Mouse (Mus musculus) embryonic facial prominence, embryonic 15.5 days (tissue): ENCODE data around the gene Medag. TPM values are rescaled to one million over a fixed set of nuclear protein-coding genes. Genes with fewer than 3 reads are reported as not detected.

Experiments used
- ATAC-seq: fragments of 200-750 bp; cut with Nextera tagmentation; 2 replicates; pipeline ENCODE4 v1.8.0; 2017; ENCODE audit warnings: low read depth, moderate TSS enrichment; ENCODE audit not compliant: insufficient number of reproducible peaks, low FRiP score, low TSS enrichment
- H3K27ac ChIP-seq: fragments of 300-500 bp; sonication (generic); replicated peaks from 2 replicates; pipeline ENCODE4 v1.5.1; 2015; ENCODE audit warnings: mild to moderate bottlenecking, inconsistent platforms
- H3K27me3 ChIP-seq: fragments of 300-500 bp; sonication (generic); 2 replicates; pipeline ENCODE4 v1.6.1; 2015; ENCODE audit warnings: inconsistent platforms
- H3K36me3 ChIP-seq: fragments of 300-500 bp; sonication (generic); 2 replicates; pipeline ENCODE4 v1.6.1; 2015; ENCODE audit warnings: mild to moderate bottlenecking, inconsistent platforms
- H3K4me1 ChIP-seq: fragments of 300-500 bp; sonication (generic); 2 replicates; pipeline ENCODE4 v1.6.1; 2015; ENCODE audit warnings: inconsistent platforms
- H3K4me2 ChIP-seq: fragments of 300-500 bp; sonication (generic); replicated peaks from 2 replicates; pipeline ENCODE4 v1.6.1; 2015; ENCODE audit warnings: mild to moderate bottlenecking, inconsistent platforms
- H3K4me3 ChIP-seq: fragments of 300-500 bp; sonication (generic); replicated peaks from 2 replicates; pipeline ENCODE4 v1.5.1; 2015; ENCODE audit warnings: mild to moderate bottlenecking, inconsistent platforms
- H3K9ac ChIP-seq: fragments of 300-500 bp; sonication (generic); 2 replicates; pipeline ENCODE4 v1.6.1; 2015; ENCODE audit warnings: inconsistent platforms
- H3K9me3 ChIP-seq: fragments of 300-500 bp; sonication (generic); replicated peaks from 2 replicates; pipeline ENCODE4 v1.6.1; 2016; ENCODE audit warnings: inconsistent platforms
- WGBS: fragments of 180-500 bp; shearing (Covaris S2); methylation state at CpG from one replicate; pipeline ENCODE4 v1.1.7; 2015; 5-methylcytosine and 5-hydroxymethylcytosine counted together
- polyA plus RNA-seq: library from polyadenylated mRNA; unstranded; fragments of >200 nt; fragmentation: Nextera tagmentation; extraction: Ambion mirVana; gene quantifications from 2 replicates; pipeline ENCODE4 v1.2.1, GENCODE M21; 2015

Gene Medag
- polyA plus RNA-seq, 1 experiment from 2014 or later = 2.2 TPM

GRCm38 (mm10) chr5:149434141-149434690 is 22.7 kb downstream of the Medag start:
- H3K36me3 ChIP-seq = no peaks in the 10 kb centered on the region

GRCm38 (mm10) chr5:149436541-149436940 is 25.0 kb downstream of the Medag start:
- ATAC-seq = no peak
- Histone ChIP-seq H3K27ac (no peak overlapping the region), H3K9me3 (no peaks in the 10 kb centered on the region), H3K4me1 (peaks cover 20% of the 10 kb centered on the region), H3K4me2 (no peak overlapping the region), H3K9ac (no peak overlapping the region), H3K4me3 (no peak overlapping the region), H3K36me3 (no peaks in the 10 kb centered on the region), H3K27me3 (0 out of 2 replicates have a peak, but pooled peaks cover 3% of the 10 kb centered on the region)
- WGBS = 63% methylated on average over 3 of the region's 3 CpGs

More at GRCm38 (mm10) chr5:149434141-149434690, 22.7 kb downstream of the Medag start:
- Histone ChIP-seq H3K9me3 (no peaks in the 10 kb centered on the region), H3K9ac (no peak overlapping the region), H3K27me3 (no peaks in the 10 kb centered on the region), H3K27ac (no peak overlapping the region), H3K4me1 (peaks cover 8% of the 10 kb centered on the region), H3K4me2 (no peak overlapping the region), H3K4me3 (no peak overlapping the region)
- 20% methylated on average over 9 of the region's 9 CpGs for WGBS
- ATAC-seq = peak; percentile 48; the same call in 1 of the 2 replicates

- Histone ChIP-seq H3K36me3 (no peaks in the 10 kb centered on the region), H3K27ac (no peak overlapping the region), H3K4me1 (peaks cover 20% of the 10 kb centered on the region), H3K4me2 (no peak overlapping the region), H3K9ac (no peak overlapping the region), H3K9me3 (no peaks in the 10 kb centered on the region), H3K27me3 (0 out of 2 replicates have a peak, but pooled peaks cover 3% of the 10 kb centered on the region), H3K4me3 (no peak overlapping the region)
- WGBS = 44% methylated on average over 6 of the region's 6 CpGs
- ATAC-seq = no peak
Observed at GRCm38 (mm10) chr5:149437150-149437549, 25.6 kb downstream of the Medag start.

- peak within 1 kb of the TSS; percentile 43 for H3K4me3 ChIP-seq
- 0 out of 2 replicates have a peak, but pooled peaks cover 3% of the 10 kb centered on the region for H3K27me3 ChIP-seq
- peak; percentile 80 for ATAC-seq
- under 1% methylated on average over 25 of the region's 25 CpGs for WGBS
- H3K9me3 ChIP-seq = no peaks in the 10 kb centered on the region
- peak within 1 kb of the TSS; percentile 84 for H3K4me2 ChIP-seq
- H3K27ac ChIP-seq = peak within 1 kb of the TSS; percentile 79
- no peaks in the 10 kb centered on the region for H3K36me3 ChIP-seq
- H3K4me1 ChIP-seq = peaks cover 17% of the 10 kb centered on the region
- peak within 1 kb of the TSS; percentile 33; the same call in 1 of the 2 replicates for H3K9ac ChIP-seq
Observed at GRCm38 (mm10) chr5:149439531-149440179, 28.1 kb downstream of the Medag start, which contains the start of gene Tex26. Gene Tex26 (plus strand): TSS chr5:149439660.

- Histone ChIP-seq H3K9me3 (no peaks in the 10 kb centered on the region), H3K4me2 (peak overlapping the region; percentile 84), H3K4me1 (peaks cover 17% of the 10 kb centered on the region), H3K27ac (peak overlapping the region; percentile 79), H3K36me3 (no peaks in the 10 kb centered on the region), H3K4me3 (peak overlapping the region; percentile 43), H3K27me3 (0 out of 2 replicates have a peak, but pooled peaks cover 3% of the 10 kb centered on the region), H3K9ac (peak overlapping the region; percentile 33; the same call in 1 of the 2 replicates)
- peak; percentile 78 for ATAC-seq
- WGBS = under 1% methylated on average over 18 of the region's 18 CpGs
Observed at GRCm38 (mm10) chr5:149440180-149440573, 28.6 kb downstream of the Medag start.

GRCm38 (mm10) chr5:149441646-149442276 is 30.2 kb downstream of the Medag start:
- H3K4me1 ChIP-seq = peaks cover 17% of the 10 kb centered on the region
- H3K4me2 ChIP-seq = no peak overlapping the region
- no peaks in the 10 kb centered on the region for H3K36me3 ChIP-seq
- no peak overlapping the region for H3K9ac ChIP-seq
- no peak overlapping the region for H3K4me3 ChIP-seq
- 56% methylated on average over 14 of the region's 14 CpGs for WGBS
- H3K9me3 ChIP-seq = no peaks in the 10 kb centered on the region
- H3K27me3 ChIP-seq = 0 out of 2 replicates have a peak, but pooled peaks cover 3% of the 10 kb centered on the region
- no peak for ATAC-seq
- H3K27ac ChIP-seq = no peak overlapping the region

- Histone ChIP-seq H3K4me3 (no peak overlapping the region), H3K36me3 (no peaks in the 10 kb centered on the region), H3K4me2 (no peak overlapping the region), H3K4me1 (peaks cover 17% of the 10 kb centered on the region), H3K9me3 (no peaks in the 10 kb centered on the region), H3K27me3 (0 out of 2 replicates have a peak, but pooled peaks cover 3% of the 10 kb centered on the region), H3K27ac (no peak overlapping the region), H3K9ac (no peak overlapping the region)
- no peak for ATAC-seq
- 72% methylated on average over 15 of the region's 15 CpGs for WGBS
Observed at GRCm38 (mm10) chr5:149442277-149442660, 30.7 kb downstream of the Medag start.

- H3K36me3 ChIP-seq = no peaks in the 10 kb centered on the region
- no peak overlapping the region for H3K4me2 ChIP-seq
- H3K27me3 ChIP-seq = 0 out of 2 replicates have a peak, but pooled peaks cover 3% of the 10 kb centered on the region
- H3K9ac ChIP-seq = no peak overlapping the region
- 66% methylated on average over 4 of the region's 4 CpGs for WGBS
- no peak for ATAC-seq
- H3K27ac ChIP-seq = no peak overlapping the region
- no peak overlapping the region for H3K4me3 ChIP-seq
- peaks cover 13% of the 10 kb centered on the region for H3K4me1 ChIP-seq
- no peaks in the 10 kb centered on the region for H3K9me3 ChIP-seq
Observed at GRCm38 (mm10) chr5:149444451-149444850, 32.9 kb downstream of the Medag start.

- ATAC-seq = no peak
Observed at GRCm38 (mm10) chr5:149446495-149446894, 34.9 kb downstream of the Medag start.

GRCm38 (mm10) chr5:149447733-149448132 is 36.2 kb downstream of the Medag start:
- Histone ChIP-seq H3K4me2 (no peak overlapping the region), H3K9me3 (no peaks in the 10 kb centered on the region), H3K4me3 (no peak overlapping the region), H3K4me1 (no peaks in the 10 kb centered on the region), H3K9ac (no peak overlapping the region), H3K27me3 (no peaks in the 10 kb centered on the region), H3K36me3 (no peaks in the 10 kb centered on the region), H3K27ac (no peak overlapping the region)
- 78% methylated on average over 5 of the region's 5 CpGs for WGBS
- no peak for ATAC-seq

More at GRCm38 (mm10) chr5:149446495-149446894, 34.9 kb downstream of the Medag start:
- Histone ChIP-seq H3K4me1 (no peaks in the 10 kb centered on the region), H3K9ac (no peak overlapping the region), H3K4me2 (no peak overlapping the region), H3K27ac (no peak overlapping the region), H3K4me3 (no peak overlapping the region), H3K27me3 (no peaks in the 10 kb centered on the region), H3K9me3 (no peaks in the 10 kb centered on the region), H3K36me3 (no peaks in the 10 kb centered on the region)
- 87% methylated on average over 7 of the region's 7 CpGs for WGBS

GRCm38 (mm10) chr5:149449406-149449805 is 37.9 kb downstream of the Medag start:
- Histone ChIP-seq H3K36me3 (no peaks in the 10 kb centered on the region), H3K4me2 (no peak overlapping the region), H3K27me3 (no peaks in the 10 kb centered on the region), H3K9me3 (no peaks in the 10 kb centered on the region), H3K27ac (no peak overlapping the region), H3K4me3 (no peak overlapping the region), H3K9ac (no peak overlapping the region), H3K4me1 (no peaks in the 10 kb centered on the region)
- no peak for ATAC-seq
- 78% methylated on average over 7 of the region's 7 CpGs for WGBS
